Mouse (Mus musculus) cerebellum, adult 2 months (tissue): Measurements from ENCODE around the gene Fstl4.

ENCODE experiments used
- CTCF ChIP-seq: fragments of 200-500 bp; IDR thresholded peaks from 2 replicates; pipeline ENCODE4 v1.5.1; 2011; ENCODE audit warnings: low read depth, mild to moderate bottlenecking, control low read depth, low read length, moderate library complexity, borderline replicate concordance; ENCODE audit not compliant: insufficient read depth
- POLR2A ChIP-seq: fragments of 200-500 bp; IDR thresholded peaks from 2 replicates; pipeline ENCODE4 v1.6.1; 2011; ENCODE audit warnings: low read length, control low read depth, borderline replicate concordance; ENCODE audit not compliant: insufficient read depth

- TF ChIP-seq CTCF, result no peak
- no peak for TF ChIP-seq POLR2A
These were observed 282.4 kb downstream of the Fstl4 start for GRCm38 (mm10) chr11:53046850-53047249.
